Mouse (Mus musculus): ENCODE results near the gene Tpi1. TPM values are rescaled to one million over a fixed set of nuclear protein-coding genes. Genes with fewer than 3 reads are reported as not detected.

Tpi1 gene
- polyA plus RNA-seq, 1 experiment from 2014 or later, result 861 TPM

GRCm38 (mm10) chr6:124828101-124828592 lies 14.1 kb upstream of the Tpi1 start:
- H3K27me3 ChIP-seq (replicated peaks; ENCODE audit: control insufficient read depth, insufficient read depth, low read length), result no peaks in the 10 kb centered on the region
- no peaks in the 10 kb centered on the region for H3K9me3 ChIP-seq (ENCODE audit: control insufficient read depth, low read length)
- DNase-seq (ENCODE audit: low spot score) (peak; percentile 71), ATAC-seq (ENCODE audit: low read depth) (no peak)
- H3K4me3 ChIP-seq (ENCODE audit: low read depth, low read length), result peak overlapping the region; percentile 58
- peak overlapping the region; percentile 82 for H3K4me2 ChIP-seq (ENCODE audit: low read depth, low read length)
- peaks cover 49% of the 10 kb centered on the region for H3K36me3 ChIP-seq (ENCODE audit: control insufficient read depth, insufficient read depth, low read length)
- 20% methylated on average over 10 of the region's 10 CpGs for WGBS
- peaks cover 9% of the 10 kb centered on the region; the same call in 1 of the 2 replicates for H3K4me1 ChIP-seq (ENCODE audit: control insufficient read depth, insufficient read depth, low read length)
- peak overlapping the region; percentile 64 for H3K27ac ChIP-seq (replicated peaks; ENCODE audit: low read depth, low read length)
- H3K9ac ChIP-seq (ENCODE audit: low read depth, low read length), result peak overlapping the region; percentile 63

GRCm38 (mm10) chr6:124822049-124822448 lies 8.0 kb upstream of the Tpi1 start:
- DNase-seq (ENCODE audit: low spot score) (no peak), ATAC-seq (ENCODE audit: low read depth) (no peak)
- no peaks in the 10 kb centered on the region for H3K9me3 ChIP-seq (ENCODE audit: control insufficient read depth, low read length)
- peaks cover 97% of the 10 kb centered on the region for H3K36me3 ChIP-seq (ENCODE audit: control insufficient read depth, insufficient read depth, low read length)
- no peaks in the 10 kb centered on the region for H3K4me1 ChIP-seq (ENCODE audit: control insufficient read depth, insufficient read depth, low read length)
- H3K27ac ChIP-seq (replicated peaks; ENCODE audit: low read depth, low read length), result no peak overlapping the region
- no peak overlapping the region for H3K4me3 ChIP-seq (ENCODE audit: low read depth, low read length)
- no peaks in the 10 kb centered on the region for H3K27me3 ChIP-seq (replicated peaks; ENCODE audit: control insufficient read depth, insufficient read depth, low read length)
- no peak overlapping the region for H3K9ac ChIP-seq (ENCODE audit: low read depth, low read length)
- WGBS, result 96% methylated on average over 4 of the region's 4 CpGs
- no peak overlapping the region for H3K4me2 ChIP-seq (ENCODE audit: low read depth, low read length)

GRCm38 (mm10) chr6:124820891-124821290 lies 6.8 kb upstream of the Tpi1 start:
- Histone ChIP-seq H3K27ac (replicated peaks; ENCODE audit: low read depth, low read length) (no peak overlapping the region), H3K9me3 (ENCODE audit: control insufficient read depth, low read length) (no peaks in the 10 kb centered on the region), H3K4me2 (ENCODE audit: low read depth, low read length) (no peak overlapping the region), H3K27me3 (replicated peaks; ENCODE audit: control insufficient read depth, insufficient read depth, low read length) (no peaks in the 10 kb centered on the region), H3K4me1 (ENCODE audit: control insufficient read depth, insufficient read depth, low read length) (no peaks in the 10 kb centered on the region), H3K4me3 (ENCODE audit: low read depth, low read length) (no peak overlapping the region), H3K36me3 (ENCODE audit: control insufficient read depth, insufficient read depth, low read length) (peaks cover 99% of the 10 kb centered on the region), H3K9ac (ENCODE audit: low read depth, low read length) (no peak overlapping the region)
- DNase-seq (ENCODE audit: low spot score) (no peak), ATAC-seq (ENCODE audit: low read depth) (no peak)
- WGBS, result 95% methylated on average over 5 of the region's 5 CpGs

GRCm38 (mm10) chr6:124817971-124818370 lies 3.9 kb upstream of the Tpi1 start:
- no peaks in the 10 kb centered on the region for H3K27me3 ChIP-seq (replicated peaks; ENCODE audit: control insufficient read depth, insufficient read depth, low read length)
- H3K4me3 ChIP-seq (ENCODE audit: low read depth, low read length), result no peak overlapping the region
- H3K4me1 ChIP-seq (ENCODE audit: control insufficient read depth, insufficient read depth, low read length), result no peaks in the 10 kb centered on the region
- no peak for ATAC-seq (ENCODE audit: low read depth)
- H3K9me3 ChIP-seq (ENCODE audit: control insufficient read depth, low read length), result no peaks in the 10 kb centered on the region
- H3K36me3 ChIP-seq (ENCODE audit: control insufficient read depth, insufficient read depth, low read length), result peaks cover 70% of the 10 kb centered on the region
- H3K27ac ChIP-seq (replicated peaks; ENCODE audit: low read depth, low read length), result no peak overlapping the region
- H3K9ac ChIP-seq (ENCODE audit: low read depth, low read length), result no peak overlapping the region
- WGBS, result 89% methylated on average over 8 of the region's 8 CpGs
- no peak for DNase-seq (ENCODE audit: low spot score)
- no peak overlapping the region for H3K4me2 ChIP-seq (ENCODE audit: low read depth, low read length)

GRCm38 (mm10) chr6:124817563-124817962 lies 3.5 kb upstream of the Tpi1 start:
- WGBS, result 94% methylated on average over 8 of the region's 8 CpGs
- no peak overlapping the region for H3K4me3 ChIP-seq (ENCODE audit: low read depth, low read length)
- H3K27me3 ChIP-seq (replicated peaks; ENCODE audit: control insufficient read depth, insufficient read depth, low read length), result no peaks in the 10 kb centered on the region
- no peak overlapping the region for H3K27ac ChIP-seq (replicated peaks; ENCODE audit: low read depth, low read length)
- peaks cover 67% of the 10 kb centered on the region for H3K36me3 ChIP-seq (ENCODE audit: control insufficient read depth, insufficient read depth, low read length)
- H3K9me3 ChIP-seq (ENCODE audit: control insufficient read depth, low read length), result no peaks in the 10 kb centered on the region
- no peak overlapping the region for H3K9ac ChIP-seq (ENCODE audit: low read depth, low read length)
- no peak overlapping the region for H3K4me2 ChIP-seq (ENCODE audit: low read depth, low read length)
- ATAC-seq (ENCODE audit: low read depth) (no peak), DNase-seq (ENCODE audit: low spot score) (no peak)
- no peaks in the 10 kb centered on the region for H3K4me1 ChIP-seq (ENCODE audit: control insufficient read depth, insufficient read depth, low read length)

- H3K36me3 ChIP-seq (ENCODE audit: control insufficient read depth, insufficient read depth, low read length), result peaks cover 67% of the 10 kb centered on the region
Observed at GRCm38 (mm10) chr6:124817125-124817524, 3.0 kb upstream of the Tpi1 start.

GRCm38 (mm10) chr6:124816611-124817010 lies 2.5 kb upstream of the Tpi1 start:
- H3K27ac ChIP-seq (replicated peaks; ENCODE audit: low read depth, low read length), result no peak overlapping the region
- no peak for ATAC-seq (ENCODE audit: low read depth)
- no peak for DNase-seq (ENCODE audit: low spot score)
- H3K4me3 ChIP-seq (ENCODE audit: low read depth, low read length), result no peak overlapping the region
- WGBS, result 91% methylated on average over 4 of the region's 4 CpGs
- no peaks in the 10 kb centered on the region for H3K9me3 ChIP-seq (ENCODE audit: control insufficient read depth, low read length)
- peaks cover 3% of the 10 kb centered on the region; the same call in 1 of the 2 replicates for H3K4me1 ChIP-seq (ENCODE audit: control insufficient read depth, insufficient read depth, low read length)
- peaks cover 67% of the 10 kb centered on the region for H3K36me3 ChIP-seq (ENCODE audit: control insufficient read depth, insufficient read depth, low read length)
- no peak overlapping the region for H3K9ac ChIP-seq (ENCODE audit: low read depth, low read length)
- H3K4me2 ChIP-seq (ENCODE audit: low read depth, low read length), result no peak overlapping the region
- no peaks in the 10 kb centered on the region for H3K27me3 ChIP-seq (replicated peaks; ENCODE audit: control insufficient read depth, insufficient read depth, low read length)

More at GRCm38 (mm10) chr6:124817125-124817524, 3.0 kb upstream of the Tpi1 start:
- Histone ChIP-seq H3K9ac (ENCODE audit: low read depth, low read length) (no peak overlapping the region), H3K27me3 (replicated peaks; ENCODE audit: control insufficient read depth, insufficient read depth, low read length) (no peaks in the 10 kb centered on the region), H3K4me1 (ENCODE audit: control insufficient read depth, insufficient read depth, low read length) (peaks cover under 1% of the 10 kb centered on the region; the same call in 1 of the 2 replicates), H3K9me3 (ENCODE audit: control insufficient read depth, low read length) (no peaks in the 10 kb centered on the region), H3K4me2 (ENCODE audit: low read depth, low read length) (no peak overlapping the region), H3K27ac (replicated peaks; ENCODE audit: low read depth, low read length) (no peak overlapping the region), H3K4me3 (ENCODE audit: low read depth, low read length) (no peak overlapping the region)
- ATAC-seq (ENCODE audit: low read depth), result no peak
- 97% methylated on average over 11 of the region's 11 CpGs for WGBS
- no peak for DNase-seq (ENCODE audit: low spot score)

- no peak overlapping the region for H3K27ac ChIP-seq (replicated peaks; ENCODE audit: low read depth, low read length)
- no peak overlapping the region for H3K4me3 ChIP-seq (ENCODE audit: low read depth, low read length)
- H3K4me2 ChIP-seq (ENCODE audit: low read depth, low read length), result no peak overlapping the region
- no peaks in the 10 kb centered on the region for H3K9me3 ChIP-seq (ENCODE audit: control insufficient read depth, low read length)
- H3K9ac ChIP-seq (ENCODE audit: low read depth, low read length), result no peak overlapping the region
- H3K27me3 ChIP-seq (replicated peaks; ENCODE audit: control insufficient read depth, insufficient read depth, low read length), result no peaks in the 10 kb centered on the region
- H3K36me3 ChIP-seq (ENCODE audit: control insufficient read depth, insufficient read depth, low read length), result peaks cover 64% of the 10 kb centered on the region
- 70% methylated on average over 9 of the region's 9 CpGs for whole genome bisulfite sequencing
- H3K4me1 ChIP-seq (ENCODE audit: control insufficient read depth, insufficient read depth, low read length), result peaks cover 5% of the 10 kb centered on the region
- DNase-seq (ENCODE audit: low spot score), result no peak
- ATAC-seq (ENCODE audit: low read depth), result no peak
Observed at GRCm38 (mm10) chr6:124814858-124815774, 1.0 kb upstream of the Tpi1 start.
